Mouse (Mus musculus) liver, embryonic 15.5 days (tissue): ENCODE data around the gene Ube2e2. TPM values are rescaled to one million over a fixed set of nuclear protein-coding genes. Genes with fewer than 3 reads are reported as not detected.
"Not testable (repeated sequence)": the region's sequence is repeated elsewhere in the genome, so short reads cannot be mapped to it uniquely, and the experiment has no call there.

ENCODE experiments used
- ATAC-seq: fragments of 200-750 bp; cut with Nextera tagmentation; 2 replicates; pipeline ENCODE4 v1.8.0; 2017; ENCODE audit warnings: moderate number of reproducible peaks, mild to moderate bottlenecking, moderate library complexity; ENCODE audit not compliant: insufficient read depth
- H3K27ac ChIP-seq: fragments of 300-500 bp; sonication (generic); replicated peaks from 2 replicates; pipeline ENCODE4 v1.5.1; 2015; ENCODE audit warnings: mild to moderate bottlenecking, inconsistent platforms
- H3K27me3 ChIP-seq: fragments of 300-500 bp; sonication (generic); 2 replicates; pipeline ENCODE4 v1.6.1; 2015; ENCODE audit warnings: mild to moderate bottlenecking, inconsistent platforms
- H3K36me3 ChIP-seq: fragments of 300-500 bp; sonication (generic); replicated peaks from 2 replicates; pipeline ENCODE4 v1.6.1; 2015; ENCODE audit warnings: moderate library complexity, mild to moderate bottlenecking, inconsistent platforms
- H3K4me1 ChIP-seq: fragments of 300-500 bp; sonication (generic); replicated peaks from 2 replicates; pipeline ENCODE4 v1.6.1; 2015; ENCODE audit warnings: inconsistent platforms
- H3K4me2 ChIP-seq: fragments of 300-500 bp; sonication (generic); 2 replicates; pipeline ENCODE4 v1.6.1; 2015; ENCODE audit warnings: moderate library complexity, mild to moderate bottlenecking, inconsistent platforms
- H3K4me3 ChIP-seq: fragments of 300-500 bp; sonication (generic); replicated peaks from 2 replicates; pipeline ENCODE4 v1.5.1; 2015; ENCODE audit warnings: mild to moderate bottlenecking, inconsistent platforms
- H3K9ac ChIP-seq: fragments of 300-500 bp; sonication (generic); 2 replicates; pipeline ENCODE4 v1.6.1; 2015; ENCODE audit warnings: moderate library complexity, mild to moderate bottlenecking, inconsistent platforms
- H3K9me3 ChIP-seq: fragments of 300-500 bp; sonication (generic); replicated peaks from 2 replicates; pipeline ENCODE4 v1.6.1; 2016; ENCODE audit warnings: inconsistent platforms
- WGBS: fragments of 180-500 bp; shearing (Covaris S2); methylation state at CpG from one replicate; pipeline ENCODE4 v1.1.7; 2015; ENCODE audit warnings: mixed read lengths; ENCODE audit not compliant: insufficient replicate concordance; 5-methylcytosine and 5-hydroxymethylcytosine counted together
- polyA plus RNA-seq: library from polyadenylated mRNA; unstranded; fragments of >200 nt; fragmentation: Nextera tagmentation; extraction: Ambion mirVana; gene quantifications from 2 replicates; pipeline ENCODE4 v1.2.1, GENCODE M21; 2015

Ube2e2 gene
- polyA plus RNA-seq, 1 experiment from 2014 or later, result 6.2 TPM

DNA sequence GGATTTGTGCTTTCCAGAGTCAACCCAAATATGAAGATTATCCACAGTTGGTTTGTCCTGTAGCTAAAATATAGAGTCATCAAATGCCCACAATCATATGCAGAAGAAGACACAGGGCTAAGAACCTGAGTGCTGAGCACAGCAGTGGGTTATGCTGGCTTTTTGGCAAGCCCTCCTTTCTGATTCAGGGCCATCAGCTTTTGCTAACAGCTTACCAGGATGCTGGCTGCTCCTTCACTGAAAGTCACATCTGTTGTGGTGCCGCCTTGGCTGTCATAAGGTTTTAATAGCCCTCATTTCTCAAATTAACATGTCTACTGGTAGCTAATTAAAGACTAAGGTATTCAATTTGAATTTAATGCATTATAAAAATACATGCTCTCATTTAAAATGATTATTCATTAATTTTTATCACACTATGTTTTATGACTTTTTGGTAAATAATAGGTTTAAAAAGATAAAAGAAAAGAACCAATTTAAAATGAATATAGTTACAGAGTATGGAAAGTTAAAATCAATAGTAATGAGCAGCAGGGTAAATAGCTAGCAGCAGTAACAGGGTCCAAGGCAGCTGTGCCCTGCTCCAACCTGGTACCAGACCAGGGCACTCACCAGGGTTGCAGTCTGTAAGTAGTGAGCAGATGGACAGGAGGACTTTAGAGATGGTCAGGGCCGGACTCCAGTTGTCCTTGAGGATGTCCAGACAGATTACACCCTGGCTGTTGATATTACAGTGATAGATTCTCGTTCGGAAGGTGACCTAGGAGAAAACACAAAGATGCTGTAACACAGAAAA lies 307.6 kb downstream of the Ube2e2 start:
- H3K36me3 ChIP-seq, result no peaks in the 10 kb centered on the region
- H3K4me3 ChIP-seq, result no peak overlapping the region
- H3K9ac ChIP-seq, result no peak overlapping the region
- no peaks in the 10 kb centered on the region for H3K27me3 ChIP-seq
- H3K4me1 ChIP-seq, result no peaks in the 10 kb centered on the region
- no peak overlapping the region for H3K27ac ChIP-seq
- no peak for ATAC-seq
- H3K4me2 ChIP-seq, result no peak overlapping the region
- WGBS, result 42% methylated on average over 4 of the region's 4 CpGs
- H3K9me3 ChIP-seq, result no peaks in the 10 kb centered on the region

DNA sequence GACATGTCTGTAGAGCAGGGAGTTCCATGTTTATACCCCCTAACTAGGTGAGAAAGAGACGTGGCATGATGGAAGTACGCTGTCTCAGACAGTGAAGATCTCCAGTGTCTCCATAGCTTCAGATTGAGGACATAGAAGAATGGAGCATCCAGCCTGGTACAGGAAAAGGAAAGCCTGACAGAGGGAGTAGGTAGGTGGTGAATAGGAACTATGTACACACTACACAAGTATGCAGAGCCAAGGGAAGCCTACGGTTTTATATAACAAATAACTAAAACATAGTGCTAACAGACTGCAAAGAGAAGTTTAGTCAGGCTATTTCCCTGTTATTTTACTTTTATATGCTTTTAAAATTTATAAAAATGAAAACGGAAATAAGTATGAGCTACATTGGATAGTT lies 312.3 kb downstream of the Ube2e2 start:
- ATAC-seq, result no peak
- H3K4me1 ChIP-seq, result no peaks in the 10 kb centered on the region
- 56% methylated on average over 4 of the region's 4 CpGs for WGBS
- no peak overlapping the region for H3K9ac ChIP-seq
- no peaks in the 10 kb centered on the region for H3K9me3 ChIP-seq
- no peaks in the 10 kb centered on the region for H3K27me3 ChIP-seq
- no peak overlapping the region for H3K27ac ChIP-seq
- H3K4me2 ChIP-seq, result no peak overlapping the region
- no peak overlapping the region for H3K4me3 ChIP-seq
- H3K36me3 ChIP-seq, result no peaks in the 10 kb centered on the region

DNA sequence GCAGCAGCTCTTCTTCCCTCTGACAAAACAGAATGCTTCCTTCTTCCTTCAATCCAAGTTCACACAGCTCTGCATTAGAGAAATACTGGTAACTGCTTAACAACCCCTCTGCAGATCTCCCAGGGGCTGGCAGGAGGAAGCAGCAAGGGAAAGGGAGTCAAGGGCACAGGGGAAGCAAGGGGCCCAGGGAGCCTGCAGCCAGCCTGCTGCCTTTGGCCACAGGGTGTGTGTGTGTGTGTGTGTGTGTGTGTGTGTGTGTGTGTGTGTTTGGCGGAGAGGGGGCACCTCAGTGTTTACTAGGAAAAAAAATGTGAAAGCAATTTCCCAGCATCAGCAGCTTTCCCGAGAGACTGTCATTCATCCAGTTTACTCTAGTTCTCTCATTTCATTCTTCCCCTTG lies 319.3 kb downstream of the Ube2e2 start:
- WGBS, result 48% methylated on average over 2 of the region's 2 CpGs
- ATAC-seq, result no peak
- no peaks in the 10 kb centered on the region for H3K4me1 ChIP-seq

DNA sequence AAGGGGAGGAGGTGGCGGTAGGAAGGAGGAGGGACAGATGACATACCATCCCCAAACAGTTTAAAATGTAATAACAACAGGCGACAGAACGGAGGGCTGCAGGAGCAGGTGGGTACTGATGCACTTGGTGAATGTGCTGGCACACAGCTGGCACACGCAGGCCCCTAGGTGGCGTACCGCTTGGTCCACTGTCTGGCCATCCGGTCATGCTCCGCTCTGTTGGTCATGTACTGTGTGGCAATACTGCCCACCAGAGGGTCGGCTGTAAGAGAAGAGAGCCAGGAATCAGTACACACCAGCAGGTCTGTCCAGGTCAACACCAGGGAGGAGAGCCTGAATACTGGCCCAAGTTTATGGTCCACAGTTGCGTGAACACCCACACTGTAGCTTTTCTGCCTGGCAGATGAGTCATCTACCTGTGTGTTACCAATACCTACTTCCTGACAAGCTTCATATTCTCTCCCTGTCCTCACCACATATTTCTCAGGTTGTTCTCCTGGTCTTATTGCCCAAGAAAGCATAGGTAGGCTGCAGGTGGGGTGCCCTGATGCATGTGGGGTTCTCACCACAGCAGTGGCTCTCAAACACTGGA lies 319.8 kb downstream of the Ube2e2 start:
- H3K27me3 ChIP-seq, result no peaks in the 10 kb centered on the region
- WGBS, result 71% methylated on average over 10 of the region's 10 CpGs
- no peaks in the 10 kb centered on the region for H3K4me1 ChIP-seq
- no peak for ATAC-seq
- no peaks in the 10 kb centered on the region for H3K9me3 ChIP-seq
- no peaks in the 10 kb centered on the region for H3K36me3 ChIP-seq
- no peak overlapping the region for H3K27ac ChIP-seq
- H3K4me2 ChIP-seq, result no peak overlapping the region
- H3K4me3 ChIP-seq, result no peak overlapping the region
- no peak overlapping the region for H3K9ac ChIP-seq

More for the DNA sequence above, 319.3 kb downstream of the Ube2e2 start:
- no peaks in the 10 kb centered on the region for H3K9me3 ChIP-seq
- H3K27me3 ChIP-seq, result no peaks in the 10 kb centered on the region
- H3K9ac ChIP-seq, result no peak overlapping the region
- H3K27ac ChIP-seq, result no peak overlapping the region
- no peak overlapping the region for H3K4me3 ChIP-seq
- H3K4me2 ChIP-seq, result no peak overlapping the region
- H3K36me3 ChIP-seq, result no peaks in the 10 kb centered on the region

DNA sequence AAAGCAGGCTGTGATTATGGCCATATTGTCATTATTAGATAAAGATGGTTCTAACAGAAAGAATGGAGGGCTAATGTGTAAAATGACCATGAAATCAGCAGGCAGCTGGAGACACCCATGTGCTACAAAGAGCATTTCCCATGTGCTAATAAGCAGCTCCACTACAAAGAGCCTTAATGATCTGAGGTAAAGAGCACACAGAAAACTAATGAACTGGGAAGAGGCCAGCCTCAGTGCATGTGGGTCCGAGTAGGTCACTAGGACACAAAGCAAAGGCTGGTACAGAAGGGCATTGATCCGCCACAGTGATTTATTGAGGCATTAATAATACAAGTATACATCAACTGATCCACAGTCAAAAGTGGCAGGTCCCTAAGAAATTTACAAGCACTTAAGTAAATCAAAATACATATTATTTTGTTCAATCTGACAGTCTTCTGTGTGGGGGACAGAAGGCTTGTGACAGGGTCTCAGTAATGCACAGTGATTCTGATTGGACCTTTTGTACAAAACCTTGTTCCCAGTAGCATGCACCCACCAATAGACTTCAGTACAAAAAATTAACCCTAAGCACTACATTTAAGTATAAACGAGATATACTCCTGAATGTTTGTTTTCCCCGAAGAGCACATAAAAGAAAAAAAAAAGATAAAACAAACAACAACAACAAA lies 320.6 kb downstream of the Ube2e2 start:
- no peak overlapping the region for H3K4me2 ChIP-seq
- H3K36me3 ChIP-seq, result no peaks in the 10 kb centered on the region
- WGBS, result 57% methylated on average over 4 of the region's 4 CpGs
- H3K4me3 ChIP-seq, result no peak overlapping the region
- H3K9ac ChIP-seq, result no peak overlapping the region
- H3K27ac ChIP-seq, result no peak overlapping the region
- H3K4me1 ChIP-seq, result no peaks in the 10 kb centered on the region
- no peaks in the 10 kb centered on the region for H3K27me3 ChIP-seq
- H3K9me3 ChIP-seq, result no peaks in the 10 kb centered on the region
- no peak for ATAC-seq

DNA sequence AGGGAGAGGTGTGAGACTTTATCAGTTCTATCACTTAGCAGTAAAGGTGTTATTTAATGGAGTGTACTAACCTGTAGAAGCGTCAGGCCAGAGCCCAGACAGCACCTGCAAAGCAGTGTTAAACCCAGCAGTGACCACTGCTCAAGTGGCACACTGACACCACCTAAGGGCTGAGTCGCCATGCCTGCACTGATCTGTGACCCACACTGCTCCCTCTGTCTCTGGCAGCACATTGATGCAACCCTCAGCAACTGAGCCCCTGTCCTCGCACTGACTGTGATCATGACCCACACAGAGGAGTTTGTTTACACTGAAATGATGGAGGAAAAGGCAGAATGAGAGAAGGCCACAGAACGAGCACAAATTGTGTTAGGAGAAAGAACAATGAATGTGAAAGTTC lies 321.2 kb downstream of the Ube2e2 start:
- Histone ChIP-seq H3K36me3 (no peaks in the 10 kb centered on the region), H3K4me3 (no peak overlapping the region), H3K9me3 (no peaks in the 10 kb centered on the region), H3K9ac (no peak overlapping the region), H3K27ac (no peak overlapping the region), H3K4me2 (no peak overlapping the region), H3K27me3 (no peaks in the 10 kb centered on the region), H3K4me1 (no peaks in the 10 kb centered on the region)
- ATAC-seq, result no peak
- WGBS, result 43% methylated on average over 4 of the region's 4 CpGs

DNA sequence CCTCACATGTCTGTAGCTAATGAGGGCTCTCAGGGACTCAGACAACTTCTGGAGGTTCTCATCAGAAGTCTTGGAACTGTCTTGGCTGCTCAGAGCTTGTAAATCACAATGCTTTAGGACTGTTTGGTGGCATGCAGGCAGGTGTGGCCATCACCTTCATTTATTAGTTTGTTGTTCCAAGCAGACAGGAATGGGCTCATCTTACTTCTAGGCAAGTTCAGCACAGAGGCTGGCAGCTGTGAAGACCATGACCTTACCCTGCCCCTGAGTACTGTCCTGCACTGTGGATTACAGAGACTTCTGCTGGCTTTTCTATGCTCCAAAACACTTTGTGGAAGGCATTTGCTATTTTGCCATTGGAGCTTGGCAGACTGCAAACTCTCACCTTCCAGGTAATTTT lies 324.5 kb downstream of the Ube2e2 start:
- Histone ChIP-seq H3K27me3 (no peaks in the 10 kb centered on the region), H3K36me3 (no peaks in the 10 kb centered on the region), H3K9me3 (no peaks in the 10 kb centered on the region), H3K4me3 (no peak overlapping the region), H3K4me1 (no peaks in the 10 kb centered on the region), H3K4me2 (no peak overlapping the region), H3K27ac (no peak overlapping the region), H3K9ac (no peak overlapping the region)
- no peak for ATAC-seq

DNA sequence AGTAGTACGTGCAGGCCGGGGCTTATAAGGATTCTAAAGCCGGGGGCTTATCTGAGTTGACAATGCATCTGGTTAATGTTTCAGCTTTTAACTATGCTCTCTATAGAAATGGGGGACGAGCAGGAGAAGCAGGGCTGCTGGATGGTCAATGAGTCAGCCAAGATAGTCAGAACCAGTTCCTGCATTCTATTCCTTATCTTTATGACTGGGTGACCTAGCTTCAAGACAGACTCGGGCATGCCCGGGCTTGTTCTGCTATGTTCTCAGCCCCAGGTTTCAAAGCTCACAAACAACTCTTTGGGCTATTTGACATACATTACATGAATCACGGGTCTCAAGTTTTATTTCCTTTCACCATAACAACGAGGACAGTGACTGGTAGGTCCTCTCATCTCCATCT lies 329.1 kb downstream of the Ube2e2 start:
- ATAC-seq, H3K4me1 ChIP-seq: not testable (repeated sequence)
- WGBS, result 50% methylated on average over 8 of the region's 8 CpGs

DNA sequence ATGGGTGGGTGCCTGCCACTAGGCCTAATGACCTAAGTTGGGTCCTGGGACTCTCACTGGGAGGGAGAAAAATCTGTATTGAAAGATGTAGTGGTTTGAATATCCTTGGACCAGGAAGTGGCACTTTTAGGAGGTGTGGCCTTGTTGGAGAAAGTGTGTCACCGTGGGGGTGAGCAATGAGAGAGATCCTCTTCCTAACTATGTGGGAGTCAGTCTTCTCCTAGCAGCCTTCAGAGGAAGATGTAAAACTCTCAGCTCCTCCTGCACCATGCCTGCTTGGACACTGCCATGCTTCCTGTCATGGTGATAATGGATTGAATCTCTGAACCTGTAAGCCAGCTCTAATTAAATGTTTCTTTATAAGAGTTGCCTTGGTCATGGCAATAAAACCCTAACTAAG lies 338.8 kb downstream of the Ube2e2 start:
- no peak overlapping the region for H3K27ac ChIP-seq
- no peaks in the 10 kb centered on the region for H3K27me3 ChIP-seq
- H3K9ac ChIP-seq, result no peak overlapping the region
- H3K9me3 ChIP-seq, result no peaks in the 10 kb centered on the region
- H3K36me3 ChIP-seq, result no peaks in the 10 kb centered on the region
- no peak overlapping the region for H3K4me2 ChIP-seq
- H3K4me1 ChIP-seq, result no peaks in the 10 kb centered on the region
- H3K4me3 ChIP-seq, result no peak overlapping the region
- 18% methylated on average over 1 of the region's 1 CpGs for WGBS
- ATAC-seq, result no peak

More for the DNA sequence above, 329.1 kb downstream of the Ube2e2 start:
- H3K27ac ChIP-seq, H3K4me2 ChIP-seq, H3K27me3 ChIP-seq, H3K9me3 ChIP-seq, H3K36me3 ChIP-seq, H3K4me3 ChIP-seq, H3K9ac ChIP-seq: not testable (repeated sequence)

DNA sequence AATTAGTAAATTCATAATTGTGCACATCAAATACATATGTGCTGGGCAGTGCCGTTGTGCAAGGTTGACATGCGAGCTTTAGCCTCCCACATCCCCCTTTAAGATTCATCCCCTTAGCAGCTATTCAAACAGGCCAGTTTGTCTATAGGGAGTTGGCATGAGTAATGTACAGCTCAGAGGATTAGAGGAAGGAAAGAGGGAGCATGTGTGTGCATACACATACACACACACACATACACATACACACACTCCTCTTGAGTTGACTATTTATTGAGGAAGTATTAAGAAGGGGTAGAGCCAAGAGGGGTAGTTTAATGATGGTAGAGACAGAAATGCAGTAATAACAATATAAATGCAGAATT lies 339.5 kb downstream of the Ube2e2 start:
- ATAC-seq, result no peak
- WGBS, result 61% methylated on average over 2 of the region's 2 CpGs
- Histone ChIP-seq H3K27ac (no peak overlapping the region), H3K36me3 (no peaks in the 10 kb centered on the region), H3K4me3 (no peak overlapping the region), H3K4me2 (no peak overlapping the region), H3K9me3 (no peaks in the 10 kb centered on the region), H3K4me1 (no peaks in the 10 kb centered on the region), H3K9ac (no peak overlapping the region), H3K27me3 (no peaks in the 10 kb centered on the region)

DNA sequence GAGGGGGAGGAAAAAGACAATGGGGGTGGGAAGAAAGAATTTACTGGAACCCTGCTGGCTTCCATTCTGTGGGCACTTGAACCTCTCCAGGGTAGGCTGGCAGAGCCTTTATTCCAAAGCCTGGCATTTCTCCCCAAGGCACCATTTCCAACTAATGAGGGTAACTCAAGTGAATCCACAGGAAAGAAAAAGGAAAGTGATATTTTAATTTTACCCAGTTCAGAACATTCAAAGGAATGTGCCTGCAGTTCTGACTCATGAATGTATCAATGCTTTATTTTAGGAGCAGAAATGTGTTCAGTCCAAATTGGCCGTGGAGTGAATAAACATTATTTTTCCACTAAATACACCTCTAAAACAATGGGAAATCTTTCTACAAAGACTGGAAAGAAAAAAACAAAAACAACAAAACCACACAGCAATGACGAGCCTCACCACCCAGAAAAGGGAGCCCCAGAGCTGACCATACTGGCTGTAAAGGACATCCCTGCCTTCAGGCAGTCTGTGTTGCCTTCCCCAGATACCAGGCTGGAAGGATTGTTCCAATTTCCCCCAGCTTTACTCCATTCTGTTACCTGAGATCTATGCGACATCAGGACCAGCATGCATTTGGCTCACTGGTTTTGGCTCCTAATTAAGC lies 340.0 kb downstream of the Ube2e2 start:
- Histone ChIP-seq H3K27me3 (no peaks in the 10 kb centered on the region), H3K4me2 (no peak overlapping the region), H3K27ac (no peak overlapping the region), H3K9me3 (no peaks in the 10 kb centered on the region), H3K36me3 (no peaks in the 10 kb centered on the region), H3K4me1 (no peaks in the 10 kb centered on the region), H3K4me3 (no peak overlapping the region), H3K9ac (no peak overlapping the region)
- ATAC-seq, result no peak
- 49% methylated on average over 3 of the region's 3 CpGs for WGBS
